Mouse (Mus musculus): ENCODE measurements around the gene Gm281. TPM values are rescaled to one million over a fixed set of nuclear protein-coding genes. Genes with fewer than 3 reads are reported as not detected.

Gene Gm281
- total RNA-seq, 1 experiment from 2014 or later, result not detected

- no peak for ATAC-seq (replicated peaks; ENCODE audit: low read depth, poor library complexity, severe bottlenecking)
Observed at GRCm38 (mm10) chr14:13893748-13894147, 20.5 kb downstream of the Gm281 start.

GRCm38 (mm10) chr14:13861416-13861815 is 52.9 kb downstream of the Gm281 start:
- no peak for ATAC-seq (replicated peaks; ENCODE audit: low read depth, poor library complexity, severe bottlenecking)

DNA sequence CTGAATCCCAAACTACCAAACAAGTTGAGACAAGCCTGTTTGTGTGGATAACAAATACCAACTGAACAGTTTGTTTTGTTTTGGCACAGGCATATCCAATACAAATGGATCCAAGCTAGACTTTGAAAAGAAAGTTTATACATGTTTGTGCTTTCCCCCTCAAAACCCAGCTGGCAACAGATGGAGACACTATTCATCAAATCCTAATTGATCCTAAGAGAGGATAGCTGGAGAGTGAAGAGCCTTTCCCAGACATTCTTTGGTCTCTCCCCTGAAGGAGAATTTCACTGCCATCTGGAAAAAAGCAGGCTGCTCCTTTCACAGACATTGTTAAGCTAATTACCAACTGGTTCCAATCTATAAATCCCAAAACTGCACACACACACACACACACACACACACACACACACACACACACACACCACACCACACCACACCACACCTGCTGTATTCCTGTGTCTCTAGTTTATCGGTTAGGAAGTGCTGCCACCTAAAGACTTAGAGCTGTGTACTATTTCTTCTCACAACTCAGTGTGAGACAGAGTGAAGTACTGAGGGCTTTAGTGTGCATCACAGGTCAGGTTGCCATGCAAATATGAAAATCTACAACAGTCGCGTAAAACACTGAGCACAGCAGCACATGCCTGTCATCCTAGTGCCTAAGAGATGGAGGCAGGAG is 101.3 kb downstream of the Gm281 start:
- ATAC-seq (replicated peaks; ENCODE audit: low read depth, poor library complexity, severe bottlenecking), result no peak

DNA sequence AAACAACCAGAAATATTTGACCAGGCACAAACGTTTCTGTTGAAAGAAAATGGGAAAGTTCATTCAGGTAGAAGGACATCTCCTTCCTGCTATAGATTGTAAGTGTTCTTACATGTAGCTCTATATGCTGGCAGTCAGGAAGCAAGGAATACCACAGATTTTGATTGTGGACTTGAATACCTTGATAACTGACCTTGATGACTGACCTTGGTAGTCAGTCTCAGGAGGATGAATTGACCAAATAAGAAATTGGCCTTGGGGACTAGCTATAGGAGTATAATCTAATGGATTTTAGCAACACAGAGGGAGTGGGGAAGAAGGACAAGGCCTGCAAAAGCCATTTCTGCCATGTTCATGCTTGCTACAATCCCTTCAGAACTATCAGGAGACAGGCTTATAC is 123.8 kb downstream of the Gm281 start:
- no peak for ATAC-seq (replicated peaks; ENCODE audit: low read depth, poor library complexity, severe bottlenecking)

DNA sequence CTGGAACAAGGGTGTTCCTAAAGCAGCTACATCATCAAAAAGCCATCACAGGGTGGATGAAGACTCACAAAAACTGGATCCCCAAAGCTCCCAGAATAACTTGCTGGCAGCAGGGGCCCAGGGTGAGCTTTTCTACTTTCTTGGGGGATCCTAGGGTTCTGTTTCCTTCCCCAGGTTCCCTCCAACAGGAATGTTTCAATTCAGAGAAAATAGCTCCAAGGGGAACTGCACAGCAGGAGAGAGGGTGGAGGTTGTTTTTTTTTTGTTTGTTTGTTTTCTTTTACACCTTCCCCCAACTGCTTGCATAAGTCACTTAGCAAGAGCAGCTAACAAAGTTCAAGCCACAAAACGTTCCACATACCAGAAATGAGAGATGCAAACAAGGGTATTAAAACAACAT is 124.3 kb downstream of the Gm281 start:
- ATAC-seq (replicated peaks; ENCODE audit: low read depth, poor library complexity, severe bottlenecking), result no peak

- no peak for ATAC-seq (replicated peaks; ENCODE audit: low read depth, poor library complexity, severe bottlenecking)
Observed at GRCm38 (mm10) chr14:13782970-13783369, 131.3 kb downstream of the Gm281 start.

- no peak for ATAC-seq (replicated peaks; ENCODE audit: low read depth, poor library complexity, severe bottlenecking)
Observed at GRCm38 (mm10) chr14:13778383-13778782, 135.9 kb downstream of the Gm281 start.

GRCm38 (mm10) chr14:13771163-13771562 is 143.1 kb downstream of the Gm281 start:
- ATAC-seq (replicated peaks; ENCODE audit: low read depth, poor library complexity, severe bottlenecking), result no peak

DNA sequence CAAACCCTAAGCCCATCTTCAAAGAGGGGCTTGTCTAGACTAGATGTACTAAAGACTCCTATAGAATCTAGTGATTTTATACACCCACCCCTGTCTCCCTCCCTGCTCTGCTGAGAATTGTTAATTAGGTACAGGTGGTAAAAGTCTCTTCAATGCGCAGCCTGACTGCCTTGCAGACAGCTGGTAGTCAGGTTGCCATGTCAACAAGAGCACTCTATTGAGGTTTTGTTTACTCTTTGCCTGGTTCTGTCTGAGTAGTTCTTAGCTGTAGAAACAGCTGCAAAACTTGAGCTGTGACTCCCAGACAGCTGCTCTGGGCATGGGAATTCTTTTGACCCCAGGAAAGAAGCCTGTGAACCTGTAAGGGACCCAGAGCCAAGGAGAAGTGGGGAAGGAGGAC is 143.6 kb downstream of the Gm281 start:
- no peak for ATAC-seq (replicated peaks; ENCODE audit: low read depth, poor library complexity, severe bottlenecking)

Other genes with a start within 250 kb of the Gm281 start
- not detected in 2 replicates for gene Sntn, start 243.6 kb downstream of the Gm281 start, total RNA-seq (2017)
- gene Atxn7, start 47.0 kb upstream of the Gm281 start, total RNA-seq (2017), result 19.3 and 30.0 TPM in 2 replicates
- 254 and 263 TPM in 2 replicates for gene Thoc7, start 47.4 kb upstream of the Gm281 start, total RNA-seq (2017)
- 208 and 220 TPM in 2 replicates for gene Psmd6, start 206.5 kb upstream of the Gm281 start, total RNA-seq (2017)